Mouse (Mus musculus) B cell, adult 2 months (primary cell): Measurements from ENCODE around the gene Krtap4-9.
"Not testable (repeated sequence)": the region's sequence is repeated elsewhere in the genome, so short reads cannot be mapped to it uniquely, and the experiment has no call there.

Experiments used
- DNase-seq, 2 experiments: peaks; one replicate each; pipeline ENCODE4 v3.0.0; 2022

The Krtap4-9 gene

DNA sequence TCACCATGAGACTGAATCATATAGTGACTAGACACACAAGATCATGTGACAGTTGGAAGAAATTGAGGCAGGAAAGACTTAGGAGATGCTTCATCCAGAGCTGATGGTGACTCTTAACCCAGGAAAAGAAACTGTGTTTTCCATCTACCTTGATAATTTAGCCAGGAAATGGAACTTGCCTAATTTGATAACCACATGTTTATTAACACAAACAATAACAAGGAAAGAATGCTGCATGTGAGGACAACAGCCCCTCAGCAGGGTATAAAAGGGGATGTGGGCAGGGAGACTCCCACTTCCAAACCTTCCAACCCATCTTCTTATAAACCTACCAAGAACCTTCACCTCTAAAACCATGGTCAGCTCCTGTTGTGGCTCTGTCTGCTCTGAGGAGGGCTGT, at the start of gene Krtap4-9:
Gene Krtap4-9 (plus strand): TSS at position 301 of the 400 bp plus-strand sequence.
- DNase-seq: not testable (repeated sequence)

DNA sequence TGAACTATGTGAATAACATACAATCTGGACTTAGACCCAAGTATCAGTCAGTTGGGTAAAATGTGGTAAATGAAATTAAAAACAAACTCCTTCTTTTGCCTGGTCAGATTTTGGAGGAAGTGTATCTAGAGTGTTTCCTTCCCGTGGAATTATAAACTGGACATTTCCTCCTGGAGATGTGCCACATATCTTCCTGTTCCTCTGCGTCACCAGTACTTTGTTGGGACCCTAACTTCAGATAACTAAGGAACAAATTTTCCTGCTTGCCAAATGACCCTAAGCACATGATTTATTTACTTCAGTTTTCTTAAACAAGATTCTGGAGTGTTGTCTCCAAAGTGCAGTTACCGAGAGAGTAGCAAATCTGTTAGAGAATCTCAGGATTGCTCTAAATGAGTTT, 41.0 kb upstream of the Krtap4-9 start:
- no peak for DNase-seq

DNA sequence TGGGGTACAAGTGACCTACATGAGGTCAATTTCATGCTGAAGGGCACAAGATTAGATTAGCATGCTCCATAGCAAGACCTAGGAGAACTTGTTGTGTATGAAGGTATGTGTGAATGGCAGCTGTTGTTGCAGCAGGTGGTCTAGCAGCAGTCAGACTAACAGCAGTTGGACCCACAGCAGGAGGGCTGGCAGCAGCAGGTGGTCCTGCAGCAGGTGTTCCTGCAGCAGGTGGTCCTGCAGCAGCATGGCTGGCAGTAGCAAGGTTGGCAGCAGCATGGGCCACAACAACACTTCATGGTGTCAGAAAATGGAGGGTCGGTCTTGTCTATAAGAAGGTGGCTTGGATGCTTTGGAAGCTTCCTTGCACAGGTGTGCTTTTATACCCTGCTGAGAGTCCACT, 26.1 kb upstream of the Krtap4-9 start:
- no peak for DNase-seq

DNA sequence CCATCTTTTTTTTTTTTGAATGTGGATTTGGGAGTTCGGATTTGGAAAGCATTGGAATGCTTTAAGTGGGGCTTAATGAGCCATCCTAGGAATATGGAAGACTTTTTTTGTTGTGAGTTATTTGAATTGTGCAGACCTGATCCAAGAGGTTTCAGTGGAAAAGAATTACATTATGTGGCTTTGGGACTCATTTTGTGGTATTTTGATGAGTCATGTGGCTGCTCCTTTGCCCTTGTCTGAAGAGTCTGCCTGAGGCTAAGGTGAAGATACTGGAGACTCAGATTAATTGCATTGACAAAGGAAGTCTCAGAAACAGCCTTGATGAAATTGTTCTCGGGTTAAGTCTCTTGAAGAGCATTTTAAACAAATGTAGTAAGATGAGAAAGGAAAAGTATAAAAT, 16.6 kb upstream of the Krtap4-9 start:
- no peak for DNase-seq

DNA sequence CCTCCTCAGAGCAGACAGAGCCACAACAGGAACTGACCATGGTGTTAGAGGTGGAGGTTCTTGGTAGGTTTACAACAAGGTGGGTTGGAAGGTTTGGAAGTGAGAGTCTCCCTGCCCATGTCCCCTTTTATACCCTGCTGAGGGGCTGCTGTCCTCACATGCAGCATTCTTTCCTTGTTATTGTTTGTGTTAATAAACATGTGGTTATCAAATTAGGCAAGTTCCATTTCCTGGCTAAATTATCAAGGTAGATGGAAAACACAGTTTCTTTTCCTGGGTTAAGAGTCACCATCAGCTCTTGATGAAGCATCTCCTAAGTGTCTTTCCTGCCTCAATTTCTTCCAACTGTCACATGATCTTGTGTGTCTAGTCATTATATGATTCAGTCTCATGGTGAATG, 12.2 kb upstream of the Krtap4-9 start, which contains the start of gene Gm11595:
Gene Gm11595 (minus strand): TSS at position 101 of the 400 bp plus-strand sequence.
- not testable (repeated sequence) for DNase-seq

DNA sequence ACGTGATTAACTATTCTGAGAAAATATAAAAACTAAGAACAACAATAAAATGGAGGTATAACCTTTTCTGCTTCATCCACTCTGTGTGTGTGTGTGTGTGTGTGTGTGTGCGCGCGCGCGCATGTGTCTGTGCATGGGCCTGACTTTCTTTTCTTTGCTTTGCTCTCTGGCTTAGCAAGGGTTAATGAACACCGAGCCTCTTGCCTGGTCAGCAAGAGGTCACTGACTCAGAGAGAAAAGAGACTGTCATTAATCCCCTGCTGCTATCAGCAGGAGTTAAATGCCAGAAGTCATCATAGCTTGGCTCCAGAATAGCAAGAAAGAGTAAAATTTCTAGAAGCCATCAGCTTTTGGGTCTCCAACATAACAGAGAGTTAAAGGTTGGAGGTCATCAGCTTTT, 6.6 kb upstream of the Krtap4-9 start:
- DNase-seq: no peak

DNA sequence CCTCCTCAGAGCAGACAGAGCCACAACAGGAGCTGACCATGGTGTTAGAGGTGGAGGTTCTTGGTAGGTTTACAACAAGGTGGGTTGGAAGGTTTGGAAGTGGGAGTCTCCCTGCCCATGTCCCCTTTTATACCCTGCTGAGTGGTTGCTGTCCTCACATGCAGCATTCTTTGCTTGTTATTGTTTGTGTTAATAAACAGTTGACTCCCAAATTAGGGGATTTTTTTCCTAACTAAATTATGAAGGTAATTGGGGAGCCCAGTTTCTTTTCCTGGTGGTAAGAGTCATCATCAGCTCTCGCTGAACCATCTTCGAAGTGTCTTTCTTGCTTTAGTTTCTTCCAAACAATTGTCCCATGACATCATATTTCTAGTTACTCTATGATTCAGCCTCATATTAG, 4.4 kb upstream of the Krtap4-9 start, which contains the start of gene Krtap4-8:
Gene Krtap4-8 (minus strand): TSS at position 101 of the 400 bp plus-strand sequence.
- DNase-seq: no peak

DNA sequence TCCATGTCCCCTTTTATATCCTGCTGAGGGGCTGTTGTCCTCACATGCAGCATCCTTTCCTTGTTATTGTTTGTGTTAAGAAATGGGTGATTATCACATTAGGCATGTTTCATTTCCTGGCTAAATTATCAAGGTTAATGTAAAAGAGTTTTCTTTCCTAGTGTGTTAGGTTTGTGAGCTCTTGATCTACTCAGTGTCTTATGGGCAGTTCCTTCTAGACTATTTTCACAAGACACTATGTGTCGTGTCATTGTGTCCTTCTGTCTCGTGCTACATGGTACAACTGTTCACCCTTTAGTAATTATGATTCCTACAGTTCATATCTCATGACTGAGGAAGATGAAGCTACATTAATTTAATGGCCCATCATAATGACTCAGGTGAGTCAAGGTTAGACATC, 8.4 kb downstream of the Krtap4-9 start, which contains the start of gene Gm11596:
Gene Gm11596 (minus strand): TSS at position 101 of the 400 bp plus-strand sequence.
- no peak for DNase-seq

DNA sequence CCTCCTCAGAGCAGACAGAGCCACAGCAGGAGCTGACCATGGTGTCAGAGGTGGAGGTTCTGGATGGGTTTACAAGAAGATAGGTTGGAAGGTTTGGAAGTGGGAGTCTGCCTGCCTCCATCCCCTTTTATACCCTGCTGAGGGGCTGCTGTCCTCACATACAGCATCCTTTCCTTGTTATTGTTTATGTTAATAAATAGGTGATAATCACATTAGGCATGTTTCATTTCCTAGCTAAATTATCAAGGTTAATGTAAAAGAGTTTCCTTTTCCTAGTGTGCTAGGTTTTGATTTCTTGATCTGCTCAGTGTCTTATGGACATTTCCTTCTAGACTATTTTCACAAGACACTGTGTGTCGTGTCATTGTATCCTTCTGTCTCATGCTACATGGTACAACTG, 13.8 kb downstream of the Krtap4-9 start, which contains the start of gene Gm11569:
Gene Gm11569 (minus strand): TSS at position 101 of the 400 bp plus-strand sequence.
- DNase-seq: not testable (repeated sequence)

DNA sequence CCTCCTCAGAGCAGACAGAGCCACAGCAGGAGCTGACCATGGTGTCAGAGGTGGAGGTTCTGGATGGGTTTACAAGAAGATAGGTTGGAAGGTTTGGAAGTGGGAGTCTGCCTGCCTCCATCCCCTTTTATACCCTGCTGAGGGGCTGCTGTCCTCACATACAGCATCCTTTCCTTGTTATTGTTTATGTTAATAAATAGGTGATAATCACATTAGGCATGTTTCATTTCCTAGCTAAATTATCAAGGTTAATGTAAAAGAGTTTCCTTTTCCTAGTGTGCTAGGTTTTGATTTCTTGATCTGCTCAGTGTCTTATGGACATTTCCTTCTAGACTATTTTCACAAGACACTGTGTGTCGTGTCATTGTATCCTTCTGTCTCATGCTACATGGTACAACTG, 19.3 kb downstream of the Krtap4-9 start, which contains the start of gene Gm11554:
Gene Gm11554 (minus strand): TSS at position 101 of the 400 bp plus-strand sequence.
- not testable (repeated sequence) for DNase-seq

DNA sequence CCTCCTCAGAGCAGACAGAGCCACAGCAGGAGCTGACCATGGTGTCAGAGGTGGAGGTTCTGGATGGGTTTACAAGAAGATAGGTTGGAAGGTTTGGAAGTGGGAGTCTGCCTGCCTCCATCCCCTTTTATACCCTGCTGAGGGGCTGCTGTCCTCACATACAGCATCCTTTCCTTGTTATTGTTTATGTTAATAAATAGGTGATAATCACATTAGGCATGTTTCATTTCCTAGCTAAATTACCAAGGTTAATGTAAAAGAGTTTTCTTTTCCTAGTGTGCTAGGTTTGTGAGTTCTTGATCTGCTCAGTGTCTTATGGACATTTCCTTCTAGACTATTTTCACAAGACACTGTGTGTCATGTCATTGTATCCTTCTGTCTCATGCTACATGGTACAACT, 24.8 kb downstream of the Krtap4-9 start, which contains the start of gene Krtap4-13:
Gene Krtap4-13 (minus strand): TSS at position 101 of the 400 bp plus-strand sequence.
- not testable (repeated sequence) for DNase-seq

DNA sequence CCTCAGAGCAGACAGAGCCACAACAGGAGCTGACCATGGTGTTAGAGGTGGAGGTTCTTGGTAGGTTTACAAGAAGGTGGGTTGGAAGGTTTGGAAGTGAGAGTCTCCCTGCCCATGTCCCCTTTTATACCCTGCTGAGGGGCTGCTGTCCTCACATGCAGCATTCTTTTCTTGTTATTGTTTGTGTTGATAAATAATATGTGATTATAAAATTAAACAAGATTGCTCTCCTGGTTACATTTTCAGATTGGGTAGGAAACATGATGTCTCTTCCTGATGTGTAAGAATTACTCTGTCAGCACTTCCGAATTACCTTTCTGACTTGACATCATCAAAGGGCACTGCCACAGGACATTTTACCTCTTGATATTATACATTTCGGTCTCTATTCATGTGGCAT, 30.6 kb downstream of the Krtap4-9 start, which contains the start of gene Gm11564:
Gene Gm11564 (minus strand): TSS at position 101 of the 400 bp plus-strand sequence.
- DNase-seq: not testable (repeated sequence)
